Mouse (Mus musculus): ENCODE results near the gene Vmn1r44. TPM values are rescaled to one million over a fixed set of nuclear protein-coding genes. Genes with fewer than 3 reads are reported as not detected.
"Not testable (repeated sequence)": the region's sequence is repeated elsewhere in the genome, so short reads cannot be mapped to it uniquely, and the experiment has no call there.

Gene Vmn1r44
- polyA plus RNA-seq (2014; fragmentation: Nextera tagmentation; extraction: Ambion mirVana), result not detected in 2 replicates

GRCm38 (mm10) chr6:89883360-89883759 is at the start of gene Vmn1r44:
TSS of gene Vmn1r44 (plus strand) at chr6:89883660.
- H3K9me3 ChIP-seq (ENCODE audit: low read depth, low read length), result no peaks in the 10 kb centered on the region
- H3K27ac ChIP-seq (ENCODE audit: low read depth), result no peak within 1 kb of the TSS
- WGBS, result 58% methylated on average over 1 of the region's 1 CpGs
- no peak within 1 kb of the TSS for H3K4me3 ChIP-seq (ENCODE audit: low read depth, low read length)
- H3K4me1 ChIP-seq (ENCODE audit: insufficient read depth), result no peaks in the 10 kb centered on the region
- no peaks in the 10 kb centered on the region for H3K36me3 ChIP-seq (ENCODE audit: insufficient read depth)
- H3K27me3 ChIP-seq (ENCODE audit: insufficient read depth, low read length), result no peaks in the 10 kb centered on the region
- DNase-seq (no peak), ATAC-seq (ENCODE audit: insufficient read depth) (no peak)
- no peak for TF ChIP-seq CTCF (IDR thresholded peaks at IDR 0.05; ENCODE audit: low read depth)
- H3K4me2 ChIP-seq, result no peak within 1 kb of the TSS
- no peak within 1 kb of the TSS for H3K9ac ChIP-seq

GRCm38 (mm10) chr6:89857552-89857951 is 25.9 kb upstream of the Vmn1r44 start:
- Histone ChIP-seq H3K4me3 (ENCODE audit: low read depth, low read length) (no peak overlapping the region), H3K9me3 (ENCODE audit: low read depth, low read length) (no peaks in the 10 kb centered on the region), H3K27me3 (ENCODE audit: insufficient read depth, low read length) (no peaks in the 10 kb centered on the region), H3K4me1 (ENCODE audit: insufficient read depth) (no peaks in the 10 kb centered on the region), H3K9ac (no peak overlapping the region), H3K4me2 (no peak overlapping the region), H3K36me3 (ENCODE audit: insufficient read depth) (no peaks in the 10 kb centered on the region), H3K27ac (ENCODE audit: low read depth) (no peak overlapping the region)
- WGBS, result 70% methylated on average over 3 of the region's 3 CpGs
- DNase-seq (no peak), ATAC-seq (ENCODE audit: insufficient read depth) (no peak)
- TF ChIP-seq CTCF (IDR thresholded peaks at IDR 0.05; ENCODE audit: low read depth), result no peak

GRCm38 (mm10) chr6:89859839-89860238 is 23.6 kb upstream of the Vmn1r44 start:
- no peak for ATAC-seq (ENCODE audit: insufficient read depth)
- no peak for TF ChIP-seq CTCF (IDR thresholded peaks at IDR 0.05; ENCODE audit: low read depth)
- Histone ChIP-seq H3K27me3 (ENCODE audit: insufficient read depth, low read length) (no peaks in the 10 kb centered on the region), H3K27ac (ENCODE audit: low read depth) (no peak overlapping the region), H3K9me3 (ENCODE audit: low read depth, low read length) (no peaks in the 10 kb centered on the region), H3K4me2 (no peak overlapping the region), H3K9ac (no peak overlapping the region), H3K36me3 (ENCODE audit: insufficient read depth) (no peaks in the 10 kb centered on the region), H3K4me3 (ENCODE audit: low read depth, low read length) (no peak overlapping the region), H3K4me1 (ENCODE audit: insufficient read depth) (no peaks in the 10 kb centered on the region)
- 66% methylated on average over 2 of the region's 2 CpGs for WGBS
- no peak for DNase-seq

GRCm38 (mm10) chr6:89863792-89864191 is 19.7 kb upstream of the Vmn1r44 start:
- Histone ChIP-seq H3K27ac (ENCODE audit: low read depth) (no peak overlapping the region), H3K9ac (no peak overlapping the region), H3K4me1 (ENCODE audit: insufficient read depth) (no peaks in the 10 kb centered on the region), H3K4me3 (ENCODE audit: low read depth, low read length) (no peak overlapping the region), H3K36me3 (ENCODE audit: insufficient read depth) (no peaks in the 10 kb centered on the region), H3K4me2 (no peak overlapping the region), H3K9me3 (ENCODE audit: low read depth, low read length) (no peaks in the 10 kb centered on the region), H3K27me3 (ENCODE audit: insufficient read depth, low read length) (no peaks in the 10 kb centered on the region)
- WGBS, result 62% methylated on average over 4 of the region's 4 CpGs
- TF ChIP-seq CTCF (IDR thresholded peaks at IDR 0.05; ENCODE audit: low read depth), result no peak
- no peak for DNase-seq
- no peak for ATAC-seq (ENCODE audit: insufficient read depth)

- H3K27me3 ChIP-seq (ENCODE audit: insufficient read depth, low read length), result no peaks in the 10 kb centered on the region
Measured at GRCm38 (mm10) chr6:89867276-89867675, 16.2 kb upstream of the Vmn1r44 start.

GRCm38 (mm10) chr6:89867976-89868375 is 15.5 kb upstream of the Vmn1r44 start:
- no peak for TF ChIP-seq CTCF (IDR thresholded peaks at IDR 0.05; ENCODE audit: low read depth)
- Histone ChIP-seq H3K36me3 (ENCODE audit: insufficient read depth) (no peaks in the 10 kb centered on the region), H3K4me3 (ENCODE audit: low read depth, low read length) (no peak overlapping the region), H3K9me3 (ENCODE audit: low read depth, low read length) (no peaks in the 10 kb centered on the region), H3K4me2 (no peak overlapping the region), H3K27ac (ENCODE audit: low read depth) (no peak overlapping the region), H3K27me3 (ENCODE audit: insufficient read depth, low read length) (no peaks in the 10 kb centered on the region), H3K9ac (no peak overlapping the region), H3K4me1 (ENCODE audit: insufficient read depth) (no peaks in the 10 kb centered on the region)
- 90% methylated on average over 2 of the region's 2 CpGs for WGBS
- DNase-seq (no peak), ATAC-seq (ENCODE audit: insufficient read depth) (no peak)

More at GRCm38 (mm10) chr6:89867276-89867675, 16.2 kb upstream of the Vmn1r44 start:
- no peak for TF ChIP-seq CTCF (IDR thresholded peaks at IDR 0.05; ENCODE audit: low read depth)
- Histone ChIP-seq H3K4me3 (ENCODE audit: low read depth, low read length) (no peak overlapping the region), H3K4me1 (ENCODE audit: insufficient read depth) (no peaks in the 10 kb centered on the region), H3K9ac (no peak overlapping the region), H3K9me3 (ENCODE audit: low read depth, low read length) (no peaks in the 10 kb centered on the region), H3K4me2 (no peak overlapping the region), H3K36me3 (ENCODE audit: insufficient read depth) (no peaks in the 10 kb centered on the region), H3K27ac (ENCODE audit: low read depth) (no peak overlapping the region)
- ATAC-seq (ENCODE audit: insufficient read depth) (no peak), DNase-seq (no peak)
- WGBS, result 89% methylated on average over 2 of the region's 2 CpGs

- not testable (repeated sequence) for DNase-seq; H3K9me3 ChIP-seq (ENCODE audit: low read depth, low read length); H3K4me1 ChIP-seq (ENCODE audit: insufficient read depth); H3K4me3 ChIP-seq (ENCODE audit: low read depth, low read length); H3K27me3 ChIP-seq (ENCODE audit: insufficient read depth, low read length); H3K27ac ChIP-seq (ENCODE audit: low read depth); H3K36me3 ChIP-seq (ENCODE audit: insufficient read depth); ATAC-seq (ENCODE audit: insufficient read depth); H3K9ac ChIP-seq; H3K4me2 ChIP-seq
- 68% methylated on average over 3 of the region's 3 CpGs for WGBS
Measured at GRCm38 (mm10) chr6:89876313-89876712, 7.1 kb upstream of the Vmn1r44 start, which contains the start of the genes Vmn1r42 and Vmn1r43. TSS of gene Vmn1r42 (minus strand) at chr6:89876413. TSS of gene Vmn1r43 (minus strand) at chr6:89876413.

- H3K9me3 ChIP-seq (ENCODE audit: low read depth, low read length), result no peaks in the 10 kb centered on the region
- DNase-seq (no peak), ATAC-seq (ENCODE audit: insufficient read depth) (no peak)
- no peak overlapping the region for H3K27ac ChIP-seq (ENCODE audit: low read depth)
- no peaks in the 10 kb centered on the region for H3K36me3 ChIP-seq (ENCODE audit: insufficient read depth)
- no peaks in the 10 kb centered on the region for H3K27me3 ChIP-seq (ENCODE audit: insufficient read depth, low read length)
- no peak overlapping the region for H3K9ac ChIP-seq
- no peak overlapping the region for H3K4me2 ChIP-seq
- 66% methylated on average over 2 of the region's 2 CpGs for WGBS
- H3K4me3 ChIP-seq (ENCODE audit: low read depth, low read length), result no peak overlapping the region
- no peaks in the 10 kb centered on the region for H3K4me1 ChIP-seq (ENCODE audit: insufficient read depth)
- TF ChIP-seq CTCF (IDR thresholded peaks at IDR 0.05; ENCODE audit: low read depth), result no peak
Measured at GRCm38 (mm10) chr6:89876963-89877362, 6.5 kb upstream of the Vmn1r44 start.
